Mouse (Mus musculus) stomach, embryonic 14.5 days (tissue): ENCODE data around the gene Slc36a3. TPM values are rescaled to one million over a fixed set of nuclear protein-coding genes. Genes with fewer than 3 reads are reported as not detected.
"Not testable (repeated sequence)": the region's sequence is repeated elsewhere in the genome, so short reads cannot be mapped to it uniquely, and the experiment has no call there.

ENCODE experiments used
- ATAC-seq: fragments of 200-750 bp; cut with Nextera tagmentation; 2 replicates; pipeline ENCODE4 v1.8.0; 2017; ENCODE audit warnings: low read depth, moderate TSS enrichment; ENCODE audit not compliant: insufficient number of reproducible peaks, insufficient read depth, low FRiP score
- H3K27ac ChIP-seq: fragments of 300-500 bp; sonication (generic); 2 replicates; pipeline ENCODE4 v1.5.1; 2014; ENCODE audit warnings: mild to moderate bottlenecking, low read length, moderate library complexity, mixed read lengths
- H3K27me3 ChIP-seq: fragments of 300-500 bp; sonication (generic); 2 replicates; pipeline ENCODE4 v1.6.1; 2014; ENCODE audit warnings: low read length, control low read depth, mixed read lengths; ENCODE audit not compliant: control insufficient read depth, insufficient read depth
- H3K36me3 ChIP-seq: fragments of 300-500 bp; sonication (generic); 2 replicates; pipeline ENCODE4 v1.6.1; 2014; ENCODE audit warnings: mild to moderate bottlenecking, control low read depth, low read length, moderate library complexity, mixed read lengths; ENCODE audit not compliant: control insufficient read depth, insufficient read depth
- H3K4me1 ChIP-seq: fragments of 300-500 bp; sonication (generic); 2 replicates; pipeline ENCODE4 v1.6.1; 2014; ENCODE audit warnings: low read length, control low read depth, mixed read lengths; ENCODE audit not compliant: control insufficient read depth, insufficient read depth
- H3K4me2 ChIP-seq: fragments of 300-500 bp; sonication (generic); replicated peaks from 2 replicates; pipeline ENCODE4 v1.6.1; 2014; ENCODE audit warnings: low read depth, low read length, control low read depth
- H3K4me3 ChIP-seq: fragments of 300-500 bp; sonication (generic); 2 replicates; pipeline ENCODE4 v1.5.1; 2014; ENCODE audit warnings: low read depth, low read length, control low read depth
- H3K9ac ChIP-seq: fragments of 300-500 bp; sonication (generic); replicated peaks from 2 replicates; pipeline ENCODE4 v1.6.1; 2014; ENCODE audit warnings: low read depth, mild to moderate bottlenecking, control low read depth, low read length, moderate library complexity, mixed read lengths
- H3K9me3 ChIP-seq: fragments of 300-500 bp; sonication (generic); 2 replicates; pipeline ENCODE4 v1.6.1; 2016; ENCODE audit warnings: low read depth, low read length, control low read depth; ENCODE audit not compliant: control insufficient read depth
- WGBS: fragments of 180-500 bp; shearing (Covaris S2); extraction: QIAGEN DNeasy Blood & Tissue Kit; methylation state at CpG from one replicate; pipeline ENCODE4 v1.1.7; 2014; 5-methylcytosine and 5-hydroxymethylcytosine counted together
- polyA plus RNA-seq: library from polyadenylated mRNA; unstranded; fragments of >200 nt; fragmentation: Nextera tagmentation; extraction: Ambion mirVana; gene quantifications from 2 replicates; pipeline ENCODE4 v1.2.1, GENCODE M21; 2014

Gene Slc36a3
- polyA plus RNA-seq, 1 experiment from 2014 or later, result not detected

GRCm38 (mm10) chr11:55098189-55098915 lies 53.2 kb downstream of the Slc36a3 start:
- H3K9ac ChIP-seq, result peak overlapping the region; percentile 33; the same call in 1 of the 2 replicates
- ATAC-seq, result no peak
- no peaks in the 10 kb centered on the region for H3K9me3 ChIP-seq
- 15% methylated on average over 24 of the region's 24 CpGs for WGBS
- H3K4me1 ChIP-seq, result peaks cover 4% of the 10 kb centered on the region; the same call in 1 of the 2 replicates
- peak overlapping the region; percentile 49 for H3K4me3 ChIP-seq
- H3K36me3 ChIP-seq, result no peaks in the 10 kb centered on the region
- H3K4me2 ChIP-seq, result peak overlapping the region; percentile 80
- peak overlapping the region; percentile 44; the same call in 1 of the 2 replicates for H3K27ac ChIP-seq
- no peaks in the 10 kb centered on the region for H3K27me3 ChIP-seq

GRCm38 (mm10) chr11:55097463-55098188 lies 53.9 kb downstream of the Slc36a3 start, which contains the start of gene Gm2a:
Gene Gm2a, plus strand, starts transcription at chr11:55098115.
- Histone ChIP-seq H3K27me3 (no peaks in the 10 kb centered on the region), H3K9ac (peak within 1 kb of the TSS; percentile 33; the same call in 1 of the 2 replicates), H3K36me3 (no peaks in the 10 kb centered on the region), H3K9me3 (no peaks in the 10 kb centered on the region), H3K27ac (peak within 1 kb of the TSS; percentile 52; the same call in 1 of the 2 replicates), H3K4me2 (peak within 1 kb of the TSS; percentile 80), H3K4me1 (peaks cover 4% of the 10 kb centered on the region; the same call in 1 of the 2 replicates), H3K4me3 (peak within 1 kb of the TSS; percentile 49)
- WGBS, result 2% methylated on average over 45 of the region's 45 CpGs
- ATAC-seq, result peak; percentile 97

GRCm38 (mm10) chr11:55096731-55097462 lies 54.6 kb downstream of the Slc36a3 start:
- Histone ChIP-seq H3K4me1 (peaks cover 4% of the 10 kb centered on the region; the same call in 1 of the 2 replicates), H3K27me3 (no peaks in the 10 kb centered on the region), H3K36me3 (no peaks in the 10 kb centered on the region), H3K4me2 (peak overlapping the region; percentile 80), H3K27ac (peak overlapping the region; percentile 52; the same call in 1 of the 2 replicates), H3K4me3 (peak overlapping the region; percentile 49), H3K9ac (no peak overlapping the region), H3K9me3 (no peaks in the 10 kb centered on the region)
- ATAC-seq, result no peak
- 29% methylated on average over 11 of the region's 11 CpGs for WGBS

GRCm38 (mm10) chr11:55096296-55096695 lies 55.2 kb downstream of the Slc36a3 start:
- ATAC-seq, result not testable (repeated sequence)

GRCm38 (mm10) chr11:55093096-55093495 lies 58.4 kb downstream of the Slc36a3 start:
- no peak overlapping the region for H3K4me2 ChIP-seq
- no peak for ATAC-seq
- H3K9me3 ChIP-seq, result no peaks in the 10 kb centered on the region
- no peak overlapping the region for H3K9ac ChIP-seq
- no peak overlapping the region for H3K4me3 ChIP-seq
- no peaks in the 10 kb centered on the region for H3K27me3 ChIP-seq
- no peak overlapping the region for H3K27ac ChIP-seq
- H3K4me1 ChIP-seq, result no peaks in the 10 kb centered on the region
- H3K36me3 ChIP-seq, result no peaks in the 10 kb centered on the region
- WGBS, result 76% methylated on average over 7 of the region's 7 CpGs

More at GRCm38 (mm10) chr11:55096296-55096695, 55.2 kb downstream of the Slc36a3 start:
- not testable (repeated sequence) for H3K9ac ChIP-seq, H3K27me3 ChIP-seq, H3K27ac ChIP-seq, H3K4me1 ChIP-seq, H3K4me2 ChIP-seq, H3K9me3 ChIP-seq, H3K4me3 ChIP-seq, H3K36me3 ChIP-seq
- WGBS, result 82% methylated on average over 4 of the region's 4 CpGs

GRCm38 (mm10) chr11:55089892-55090291 lies 61.6 kb downstream of the Slc36a3 start:
- Histone ChIP-seq H3K36me3 (no peaks in the 10 kb centered on the region), H3K4me2 (no peak overlapping the region), H3K27me3 (no peaks in the 10 kb centered on the region), H3K4me3 (no peak overlapping the region), H3K4me1 (no peaks in the 10 kb centered on the region), H3K27ac (no peak overlapping the region), H3K9me3 (no peaks in the 10 kb centered on the region), H3K9ac (no peak overlapping the region)
- no peak for ATAC-seq
- WGBS, result 75% methylated on average over 2 of the region's 2 CpGs

GRCm38 (mm10) chr11:55087006-55087405 lies 64.5 kb downstream of the Slc36a3 start:
- H3K4me3 ChIP-seq, result no peak overlapping the region
- H3K9ac ChIP-seq, result no peak overlapping the region
- no peak overlapping the region for H3K27ac ChIP-seq
- H3K4me2 ChIP-seq, result no peak overlapping the region
- no peaks in the 10 kb centered on the region for H3K4me1 ChIP-seq
- H3K9me3 ChIP-seq, result no peaks in the 10 kb centered on the region
- WGBS, result 10% methylated on average over 10 of the region's 10 CpGs
- no peaks in the 10 kb centered on the region for H3K27me3 ChIP-seq
- no peaks in the 10 kb centered on the region for H3K36me3 ChIP-seq
- ATAC-seq, result peak; percentile 66

GRCm38 (mm10) chr11:55085396-55085795 lies 66.1 kb downstream of the Slc36a3 start:
- Histone ChIP-seq H3K4me1 (no peaks in the 10 kb centered on the region), H3K9ac (no peak overlapping the region), H3K4me2 (no peak overlapping the region), H3K4me3 (no peak overlapping the region), H3K27ac (no peak overlapping the region), H3K36me3 (no peaks in the 10 kb centered on the region), H3K27me3 (no peaks in the 10 kb centered on the region), H3K9me3 (no peaks in the 10 kb centered on the region)
- 47% methylated on average over 5 of the region's 5 CpGs for WGBS
- no peak for ATAC-seq
